14 mouse cellular contexts compared by ENCODE assay signal in the genomic region with DNA sequence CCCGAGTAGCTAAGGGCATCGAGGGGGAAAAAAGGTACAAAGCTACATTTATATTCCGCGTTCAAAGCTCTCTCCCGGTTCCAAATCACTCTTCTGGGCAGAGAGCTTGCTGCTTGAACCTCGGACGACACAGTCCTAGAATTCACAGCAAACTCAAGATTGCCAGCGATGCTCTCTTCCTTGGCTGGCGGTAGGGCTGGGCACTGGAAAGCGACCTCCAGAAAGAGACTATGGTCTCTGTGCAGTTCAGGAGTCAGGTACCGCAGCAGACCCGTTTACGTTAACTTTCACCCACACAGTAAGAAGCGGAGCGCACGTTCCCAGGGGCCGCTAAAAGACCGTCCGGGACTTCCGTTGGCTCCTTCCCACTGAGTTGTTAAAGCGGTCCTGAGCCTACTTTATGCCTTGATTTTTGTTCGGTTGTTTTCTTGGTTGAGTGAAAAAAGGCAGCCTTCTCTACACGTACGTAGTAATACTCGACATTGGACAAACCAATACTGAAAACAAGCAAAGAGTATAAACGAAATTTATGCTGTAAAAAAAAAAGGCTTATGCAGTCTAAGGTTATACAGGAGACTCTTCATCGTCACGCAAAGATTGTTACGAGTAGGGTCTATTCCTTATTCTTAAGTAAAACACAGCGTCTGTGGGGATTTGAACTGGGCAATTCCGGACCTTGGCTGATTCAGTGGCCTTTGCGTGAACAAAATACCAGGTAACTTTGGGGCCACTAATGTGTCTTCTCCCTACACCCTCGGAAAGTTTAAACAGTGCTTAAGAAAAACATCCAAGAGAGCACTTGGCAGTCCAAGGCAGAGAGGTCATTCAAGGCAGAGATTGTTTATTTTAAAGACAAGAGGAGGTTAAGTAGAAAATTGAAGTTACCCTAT. TPM values are rescaled to one million over a fixed set of nuclear protein-coding genes. Genes with fewer than 3 reads are reported as not detected.
DNase-seq lines count a peak whose midpoint lies in the region; ATAC-seq and TF ChIP-seq lines count a peak whose summit lies in the region.
"Had no signal": no experiment of that assay in that cellular context is flagged by ENCODE, and none has a peak within 500 bp of the region (broad histone marks: within the 10 kb centered on the region; RNA-seq: fewer than 3 reads in every experiment).

No protein-coding gene starts in this region.

- no peak overlapping the region for H3K9ac ChIP-seq in kidney, embryonic 15.5 days
- H3K9ac ChIP-seq in forebrain, postnatal 0 days = no peak overlapping the region
- H3K9ac ChIP-seq: limb, embryonic 12.5 days had no signal

- H3K27me3 ChIP-seq in kidney, embryonic 15.5 days = peaks cover 100% of the 10 kb centered on the region
- H3K27me3 ChIP-seq in forebrain, postnatal 0 days (ENCODE audit: insufficient read depth, low read length) = peaks cover 78% of the 10 kb centered on the region

- H3K4me1 ChIP-seq in kidney, embryonic 15.5 days = peaks cover 47% of the 10 kb centered on the region
- H3K4me1 ChIP-seq in forebrain, postnatal 0 days (ENCODE audit: insufficient read depth) = peaks cover 10% of the 10 kb centered on the region

- H3K4me2 ChIP-seq in kidney, embryonic 15.5 days = no peak overlapping the region
- no peak overlapping the region for H3K4me2 ChIP-seq in forebrain, postnatal 0 days (ENCODE audit: low read depth)

- DNase-seq in cerebellum, postnatal 10 days = peak; percentile 19 to 49
- DNase-seq in cerebellum, postnatal 36 days = no peak
- DNase-seq in kidney, postnatal 4 days = peak; percentile 34 to 50
- peak; percentile 64 for DNase-seq in brain, embryonic 14.5 days (ENCODE audit: low read depth)
- DNase-seq in forebrain, postnatal 0 days = peak; percentile 72
- DNase-seq in left cerebral cortex, postnatal 4 days = no peak
- DNase-seq: lung, postnatal 36 days had no signal

- no peak for TF ChIP-seq POLR2A in brain, embryonic 14.5 days (IDR thresholded peaks at IDR 0.05; ENCODE audit: borderline replicate concordance, extremely low read depth, insufficient read depth, insufficient read length, poor library complexity, severe bottlenecking)

- no peak overlapping the region for H3K27ac ChIP-seq in kidney, embryonic 15.5 days
- no peak overlapping the region for H3K27ac ChIP-seq in forebrain, postnatal 0 days (ENCODE audit: low read depth, low read length)
- H3K27ac ChIP-seq: layer of hippocampus, adult 2 months; limb, embryonic 12.5 days had no signal

- 1% methylated on average over 33 of the region's 33 CpGs for WGBS in kidney, embryonic 15.5 days
- WGBS in forebrain, postnatal 0 days = 5% methylated on average over 33 of the region's 33 CpGs

- no peak for ATAC-seq in kidney, embryonic 15.5 days (replicated peaks; ENCODE audit: low FRiP score)
- no peak for ATAC-seq in forebrain, postnatal 0 days
- ATAC-seq in inflammation-experienced regulatory T-cells, adult 6 months = no peak

- no peaks in the 10 kb centered on the region for H3K36me3 ChIP-seq in kidney, embryonic 15.5 days
- H3K36me3 ChIP-seq in forebrain, postnatal 0 days (ENCODE audit: insufficient read depth) = no peaks in the 10 kb centered on the region
- H3K36me3 ChIP-seq: limb, embryonic 12.5 days had no signal

- no peak for TF ChIP-seq CTCF in brain, embryonic 14.5 days (IDR thresholded peaks at IDR 0.05; ENCODE audit: borderline replicate concordance, extremely low read depth, insufficient read depth, insufficient read length)
- no peak for TF ChIP-seq CTCF in forebrain, postnatal 0 days (IDR thresholded peaks at IDR 0.05; ENCODE audit: low read depth)

- no peaks in the 10 kb centered on the region for H3K9me3 ChIP-seq in kidney, embryonic 15.5 days (replicated peaks)
- no peaks in the 10 kb centered on the region for H3K9me3 ChIP-seq in forebrain, postnatal 0 days (ENCODE audit: low read length)
- H3K9me3 ChIP-seq: limb, embryonic 12.5 days had no signal

- no peak overlapping the region for H3K4me3 ChIP-seq in kidney, embryonic 15.5 days (replicated peaks)
- H3K4me3 ChIP-seq in forebrain, postnatal 0 days (ENCODE audit: low read depth, low read length) = no peak overlapping the region
- H3K4me3 ChIP-seq: myocyte had no signal

- intact Hi-C loops in left cerebral cortex, postnatal 4 days (cut with DNase I) = no loop called here

RNA-seq across cellular contexts. Expression of a gene that starts 0.9 kb away (rescaled TPM):
- not detected in 2 replicates for polyA plus RNA-seq in kidney, embryonic 15.5 days (2015; fragmentation: Nextera tagmentation; extraction: Ambion mirVana)
- polyA plus RNA-seq in brain, embryonic 14.5 days (2012; rRNA removed) = 2.1 and 7.2 TPM in 2 replicates
- total RNA-seq in forebrain, postnatal 0 days (2014; rRNA removed) = 1.5 and 1.8 TPM in 2 replicates
- polyA plus RNA-seq in forebrain, postnatal 0 days (2015; fragmentation: Nextera tagmentation; extraction: Ambion mirVana) = 1.5 and 2.1 TPM in 2 replicates
- total RNA-seq in left cerebral cortex, postnatal 4 days (2021) = under 1 TPM; 0.18 to 0.20 TPM
- not detected for polyA plus RNA-seq in inflammation-experienced regulatory T-cells, adult 6 months (2017; shearing (Covaris generic))
- total RNA-seq: heart, adult 8-10 months; MEL had no signal

Comparison
In these comparisons a context has a peak if more than half of its experiments do, and no peak if none do; other contexts are left out.
1. DNase-seq: peak in cerebellum, postnatal 10 days (2 of 2), kidney, postnatal 4 days (2 of 2), brain, embryonic 14.5 days (single experiment) and forebrain, postnatal 0 days (single experiment); none in cerebellum, postnatal 36 days (0 of 2) and left cerebral cortex, postnatal 4 days (single experiment).